Mouse (Mus musculus) E14TG2a.4 (cell line): ENCODE data around the gene Abcc8.

Experiments
- CTCF ChIP-seq: conservative IDR thresholded peaks from 2 replicates; pipeline ENCODE4 v1.5.1; 2014; ENCODE audit warnings: low read length
- NANOG ChIP-seq: IDR thresholded peaks from 2 replicates; pipeline ENCODE4 v1.6.1; 2014; ENCODE audit warnings: borderline replicate concordance, low read length, mixed read lengths
- POU5F1 ChIP-seq: IDR thresholded peaks from 2 replicates; pipeline ENCODE4 v1.6.1; 2014; ENCODE audit warnings: low read length, borderline replicate concordance

DNA sequence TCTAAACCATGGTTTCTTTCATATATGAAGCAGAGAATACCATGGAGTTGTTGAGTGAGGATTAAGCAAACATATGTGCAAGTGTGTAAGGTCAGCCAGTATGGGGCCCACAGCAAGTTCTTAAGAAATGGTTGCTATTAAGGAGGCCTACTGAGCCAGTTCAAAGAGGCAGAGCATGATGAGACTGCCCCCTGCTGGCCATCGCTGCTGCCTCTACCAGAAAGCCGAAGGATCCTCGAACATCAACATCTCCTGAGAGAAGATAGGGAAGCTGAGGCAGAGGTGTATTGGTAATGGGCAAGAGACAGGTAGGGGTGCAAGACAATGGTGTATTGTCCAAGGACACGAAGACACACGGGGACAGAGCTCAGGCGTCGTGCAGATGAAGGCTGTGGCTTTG is 46.4 kb upstream of the Abcc8 start:
- TF ChIP-seq CTCF (no peak), NANOG (no peak), POU5F1 (no peak)
